Mouse (Mus musculus): ENCODE measurements around the gene Fpr2.
"Not testable (repeated sequence)": the region's sequence is repeated elsewhere in the genome, so short reads cannot be mapped to it uniquely, and the experiment has no call there.

Fpr2 gene

DNA sequence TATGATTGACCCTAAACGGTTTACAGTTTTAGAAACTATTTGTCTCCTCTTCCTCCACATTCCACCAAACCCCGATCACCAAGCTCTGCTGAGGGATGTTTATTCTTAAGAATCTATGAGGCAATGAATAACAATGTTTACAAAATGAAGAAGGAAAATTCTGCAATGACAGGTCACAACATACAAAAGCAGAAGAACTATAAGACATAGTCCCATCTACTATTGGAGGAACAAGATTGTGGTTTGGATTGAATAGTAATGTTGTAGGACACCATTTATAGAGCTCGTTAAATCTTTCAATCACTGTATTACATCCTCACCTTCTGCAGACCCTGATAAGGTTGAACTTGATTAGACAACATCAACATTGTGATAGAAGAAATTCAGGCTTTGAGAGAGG is 5.0 kb upstream of the Fpr2 start:
- no peak for DNase-seq (ENCODE audit: extremely low spot score, low read depth, low spot score)

DNA sequence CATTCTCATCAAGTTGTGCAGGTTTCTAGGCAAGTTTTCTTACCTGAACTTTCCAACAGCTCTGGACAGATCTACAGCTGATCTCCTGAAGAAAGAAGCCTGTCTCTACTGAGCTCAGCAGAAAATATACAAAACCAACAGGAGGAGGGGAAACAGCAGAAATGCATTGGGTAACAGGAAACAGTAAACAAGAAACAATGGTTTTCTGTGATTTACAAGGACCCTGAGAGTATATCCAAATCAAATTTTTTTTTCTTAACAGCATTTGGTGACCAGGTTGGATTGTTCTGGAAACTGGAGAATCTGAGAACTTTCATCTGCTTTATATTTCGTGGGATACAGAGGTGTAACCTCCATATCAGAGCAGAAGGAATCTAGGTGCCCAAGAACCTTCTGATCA is 3.8 kb upstream of the Fpr2 start, which contains the start of gene Fpr1:
Gene Fpr1 (minus strand): TSS at position 101 of the 400 bp plus-strand sequence.
- DNase-seq (ENCODE audit: extremely low spot score, low read depth, low spot score) = no peak

DNA sequence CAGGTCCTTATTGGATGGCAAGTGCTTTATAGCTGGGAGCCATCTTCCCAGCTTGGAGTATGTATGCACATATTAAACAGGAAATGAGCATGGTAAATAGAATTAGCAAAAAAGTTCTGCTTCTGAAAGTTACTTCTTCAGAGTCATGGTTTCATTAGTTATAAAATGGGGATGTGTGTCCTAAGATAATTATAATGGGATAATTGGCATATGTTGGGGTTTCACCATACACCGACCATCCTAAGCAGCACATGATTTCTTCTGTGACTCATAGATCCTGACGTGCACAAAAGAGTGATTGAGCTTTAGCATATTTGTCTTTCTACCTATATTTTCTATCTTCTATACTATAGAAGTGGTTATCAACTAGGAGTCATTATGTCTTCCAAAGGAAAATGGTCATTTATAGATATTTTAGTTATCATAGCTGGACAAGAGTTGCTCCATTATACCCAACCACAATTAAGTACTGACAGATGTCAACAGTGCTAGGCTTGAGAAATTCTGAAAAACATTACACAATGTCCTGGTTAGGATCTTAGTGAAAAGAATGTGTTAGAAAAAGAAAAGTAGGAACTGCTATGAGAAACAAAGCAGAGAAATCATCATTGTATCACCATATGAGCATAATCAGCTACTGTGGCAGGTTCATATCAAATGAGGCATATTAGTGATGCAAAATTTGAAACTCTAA is 2.3 kb downstream of the Fpr2 start:
- DNase-seq (ENCODE audit: extremely low spot score, low read depth, low spot score) = no peak

DNA sequence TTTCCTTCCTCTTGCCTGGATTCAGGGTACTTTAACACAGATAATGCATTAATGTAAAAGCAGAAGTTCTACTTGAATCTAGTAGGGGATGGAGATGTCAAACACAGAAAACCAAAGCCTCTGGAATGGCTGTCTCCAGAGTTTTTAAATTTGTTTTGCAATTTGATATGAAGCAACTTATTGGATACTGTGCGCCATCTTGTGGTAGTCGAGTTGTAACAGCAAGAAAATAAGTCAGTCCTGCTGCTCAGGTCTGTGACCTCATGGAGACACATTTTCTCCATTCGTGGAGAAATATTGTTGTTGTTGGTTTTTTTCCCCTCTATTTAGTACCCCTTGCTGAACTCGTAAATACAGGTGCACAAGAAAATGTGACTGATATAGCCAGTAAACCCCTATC is 8.4 kb downstream of the Fpr2 start:
- peak; percentile 20 for DNase-seq (ENCODE audit: extremely low spot score, low read depth, low spot score)

DNA sequence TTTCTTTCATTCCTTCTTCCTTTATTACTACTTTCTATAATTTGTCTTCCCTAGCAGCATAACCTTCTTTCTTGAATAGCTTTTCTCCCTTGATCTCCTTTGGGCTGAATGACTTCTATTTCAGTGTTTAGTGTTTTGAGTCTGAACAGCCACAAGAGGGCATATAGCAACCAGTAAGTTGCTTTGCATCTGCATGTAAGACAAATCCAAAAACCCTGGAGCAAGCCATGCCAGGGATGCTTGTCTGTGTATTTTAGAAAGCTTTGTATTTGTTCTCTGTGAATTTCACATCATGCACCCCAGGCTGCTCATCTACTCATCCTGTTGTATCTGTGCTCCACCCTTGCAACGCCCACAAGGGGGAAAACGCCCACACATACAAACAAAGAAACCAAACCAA is 11.6 kb downstream of the Fpr2 start:
- DNase-seq (ENCODE audit: extremely low spot score, low read depth, low spot score) = no peak

DNA sequence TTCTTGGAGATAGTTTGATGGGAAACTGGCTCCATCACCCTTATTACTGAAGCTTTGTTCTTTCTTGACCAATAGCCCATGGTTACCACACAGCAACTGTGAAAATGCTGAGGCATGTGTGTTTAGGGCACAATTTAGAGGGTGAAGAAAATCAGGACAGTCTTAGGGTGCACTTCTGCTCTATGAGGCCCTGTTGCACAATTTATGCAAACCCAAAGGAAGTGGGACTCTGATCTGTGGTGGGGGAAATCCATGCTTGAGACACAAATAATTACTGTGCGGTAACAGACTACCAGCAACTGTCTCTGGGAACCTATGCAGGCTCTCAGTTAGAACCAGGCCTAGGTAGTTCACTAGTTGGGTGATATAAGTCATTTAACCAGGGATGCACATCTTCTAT is 13.1 kb downstream of the Fpr2 start:
- DNase-seq (ENCODE audit: extremely low spot score, low read depth, low spot score) = no peak

DNA sequence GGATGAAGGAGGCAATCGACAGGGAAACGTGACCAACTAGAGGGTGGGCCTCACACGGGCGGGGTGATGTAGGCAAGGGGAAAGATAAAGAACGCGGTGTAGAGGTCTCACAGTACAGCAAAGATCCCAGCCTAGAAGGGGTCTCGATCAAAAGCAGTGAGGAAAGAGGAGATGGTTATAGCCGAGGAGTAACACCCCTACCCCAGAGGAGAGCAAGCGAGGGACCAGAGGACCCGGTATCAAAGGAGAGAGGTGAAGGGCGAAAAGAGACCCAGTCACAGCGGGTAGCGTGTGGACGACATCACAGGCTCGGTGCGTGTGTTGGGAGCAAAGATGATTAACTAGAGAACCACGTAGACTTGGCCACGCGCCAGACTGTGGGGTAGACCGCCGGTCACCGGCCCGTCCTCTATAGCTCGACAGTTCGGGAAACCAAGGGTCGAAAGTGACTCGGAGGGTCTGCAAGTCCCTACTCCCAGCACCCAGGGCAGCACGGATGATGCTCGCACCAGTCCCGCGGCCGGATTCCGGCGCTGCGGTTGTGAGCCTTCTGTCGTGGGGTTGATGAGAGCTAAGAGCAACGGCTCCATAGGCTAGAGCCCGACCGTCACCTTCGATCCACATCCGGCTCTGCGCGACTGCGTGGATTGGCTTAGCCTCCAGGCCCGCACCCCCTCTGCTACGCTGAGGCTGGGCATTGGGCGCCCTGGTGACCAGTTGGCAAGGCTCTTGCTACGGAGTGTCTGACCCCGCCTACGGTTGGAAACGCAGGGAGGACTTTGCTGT is 22.2 kb downstream of the Fpr2 start:
- peak; percentile 10 for DNase-seq (ENCODE audit: extremely low spot score, low read depth, low spot score)

DNA sequence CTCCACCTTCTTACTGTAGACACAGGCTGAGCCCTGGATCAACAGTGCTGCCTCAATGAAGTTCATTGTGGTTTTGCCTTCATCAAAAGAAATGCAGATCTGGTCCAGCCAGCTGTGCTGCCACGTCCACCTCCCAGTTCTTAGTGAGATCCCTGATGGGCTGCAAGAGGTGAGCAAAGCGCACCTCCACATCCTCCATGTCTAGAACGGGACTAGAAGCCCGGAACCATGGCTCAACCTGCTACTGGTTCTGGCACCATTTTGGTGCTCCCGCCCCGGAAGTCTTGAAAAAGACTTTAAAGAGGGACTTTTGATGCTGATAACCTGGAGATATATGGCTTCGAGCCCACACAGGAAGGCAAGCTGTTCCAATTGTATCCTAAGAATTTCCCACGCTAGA is 25.0 kb downstream of the Fpr2 start:
- not testable (repeated sequence) for DNase-seq (ENCODE audit: extremely low spot score, low read depth, low spot score)

DNA sequence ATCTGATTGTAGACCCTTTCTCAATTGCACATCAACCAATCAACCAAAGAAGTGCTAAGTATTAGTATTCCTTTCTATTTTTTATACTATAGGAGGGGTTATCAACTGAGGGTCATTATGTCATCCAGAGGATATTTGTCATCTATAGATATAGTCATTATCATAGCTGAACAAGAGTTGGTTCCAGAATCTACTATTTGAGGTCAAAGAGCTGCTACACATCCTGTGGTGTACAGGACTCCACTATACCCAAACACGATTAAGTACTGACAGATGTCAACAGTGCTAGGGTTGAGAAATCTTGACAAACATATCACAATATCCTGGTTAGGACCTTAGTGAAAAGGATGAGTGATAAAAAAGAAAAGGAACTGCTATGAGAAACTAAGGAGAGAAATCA is 29.8 kb downstream of the Fpr2 start:
- DNase-seq (ENCODE audit: extremely low spot score, low read depth, low spot score) = no peak

DNA sequence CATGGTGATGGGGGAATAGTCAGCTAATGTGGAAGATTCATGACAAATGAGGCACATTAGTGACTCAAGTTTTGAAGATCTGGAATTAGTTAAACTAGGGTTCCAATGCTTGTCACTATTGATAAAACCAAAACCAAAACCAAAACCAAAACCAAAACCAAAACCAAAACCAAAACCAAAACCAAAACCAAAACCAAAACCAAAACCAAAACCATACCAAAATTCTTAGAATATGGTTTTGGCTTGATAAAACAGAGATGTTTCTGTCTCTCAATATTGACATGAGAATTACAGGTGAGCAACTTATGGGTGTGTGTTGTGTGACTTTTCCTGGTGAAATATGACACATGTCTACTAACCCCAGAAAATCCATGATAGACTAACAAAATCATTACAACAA is 30.2 kb downstream of the Fpr2 start:
- DNase-seq (ENCODE audit: extremely low spot score, low read depth, low spot score) = no peak
